Mouse (Mus musculus): ENCODE data around the gene Gbf1. TPM values are rescaled to one million over a fixed set of nuclear protein-coding genes. Genes with fewer than 3 reads are reported as not detected.

Gene Gbf1
- total and polyA plus RNA-seq, 3 experiments: 33.4 to 292 (median 111) TPM

DNA sequence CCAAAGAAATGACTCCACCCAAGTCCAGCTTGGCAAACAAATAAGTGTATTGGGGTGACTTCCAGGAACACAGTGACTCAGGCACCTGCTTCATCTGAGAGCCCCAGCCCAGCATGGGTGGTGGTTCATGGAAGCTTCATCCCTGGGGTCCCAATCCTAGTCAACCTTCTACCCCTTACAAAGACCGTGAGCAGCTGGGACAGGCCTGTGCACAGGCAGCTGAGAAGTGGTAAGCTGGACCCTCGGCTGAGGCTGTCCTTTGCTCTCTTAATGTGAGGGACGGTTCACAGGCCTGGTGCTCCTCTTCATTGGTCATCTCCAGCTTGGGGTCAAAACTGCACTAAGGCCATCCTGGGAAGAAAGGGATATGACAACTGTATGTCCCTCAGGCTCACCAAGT is 135.3 kb downstream of the Gbf1 start:
- no peak for TF ChIP-seq TAL1 (conservative IDR thresholded peaks at IDR 0.05; ENCODE audit: low read depth, low read length)
- TF ChIP-seq GATA2 (IDR thresholded peaks at IDR 0.05; ENCODE audit: borderline replicate concordance, low read depth, low read length): no peak
- TF ChIP-seq CTCF (IDR thresholded peaks at IDR 0.05; ENCODE audit: low read depth, low read length): no peak
- no peak for TF ChIP-seq POLR2AphosphoS5 (IDR thresholded peaks at IDR 0.05; ENCODE audit: insufficient replicate concordance, low read depth, low read length)
- TF ChIP-seq GATA1 (IDR thresholded peaks at IDR 0.05; ENCODE audit: borderline replicate concordance, low read length): no peak
- Histone ChIP-seq H3K4me1 (ENCODE audit: insufficient read depth, low read depth, low read length) (no peaks in the 10 kb centered on the region), H3K4me3 (ENCODE audit: low read depth, low read length) (no peak overlapping the region), H3K9me3 (replicated peaks) (no peaks in the 10 kb centered on the region), H3K36me3 (replicated peaks) (peaks cover 40% of the 10 kb centered on the region), H3K27me3 (ENCODE audit: insufficient read depth, low read length) (peaks cover 11% of the 10 kb centered on the region; the same call in 1 of the 2 replicates)
- ATAC-seq (ENCODE audit: extremely low read depth, insufficient number of reproducible peaks, low FRiP score, poor library complexity, severe bottlenecking): no peak
- no peak for DNase-seq (ENCODE audit: low spot score)

DNA sequence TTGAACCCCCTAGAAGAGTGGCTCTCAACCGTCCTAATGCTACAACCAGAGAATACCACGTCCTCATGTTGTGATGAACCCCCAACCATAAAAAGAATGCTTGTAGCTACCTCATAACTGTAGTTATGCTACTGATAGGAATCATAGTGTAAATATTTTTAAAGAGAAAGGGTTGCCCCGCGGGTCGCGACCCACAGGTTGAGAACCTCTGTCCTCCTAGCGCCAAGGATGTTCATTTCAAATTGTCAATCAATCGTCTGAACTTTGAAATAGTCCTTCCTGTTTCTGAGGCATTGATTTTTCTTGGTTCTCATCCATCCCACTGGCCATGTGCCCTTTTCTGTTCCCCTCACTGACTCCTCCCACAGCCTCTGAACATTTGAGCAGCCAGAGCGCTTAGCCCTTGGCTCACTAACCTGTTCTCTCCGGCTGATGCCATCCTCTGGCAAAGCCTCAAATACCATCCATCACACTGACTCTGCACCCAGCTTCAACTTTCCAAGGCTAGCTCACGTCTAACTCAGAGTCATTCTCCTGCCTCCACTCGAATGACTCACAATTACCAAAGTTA is 138.3 kb downstream of the Gbf1 start:
- no peak overlapping the region for H3K4me3 ChIP-seq (ENCODE audit: low read depth, low read length)
- no peak for ATAC-seq (ENCODE audit: extremely low read depth, insufficient number of reproducible peaks, low FRiP score, poor library complexity, severe bottlenecking)
- peaks cover 11% of the 10 kb centered on the region; the same call in 1 of the 2 replicates for H3K27me3 ChIP-seq (ENCODE audit: insufficient read depth, low read length)
- no peaks in the 10 kb centered on the region for H3K4me1 ChIP-seq (ENCODE audit: insufficient read depth, low read depth, low read length)
- no peak for DNase-seq (ENCODE audit: low spot score)
- peaks cover 13% of the 10 kb centered on the region for H3K36me3 ChIP-seq (replicated peaks)
- H3K9me3 ChIP-seq (replicated peaks): no peaks in the 10 kb centered on the region
- no peak for TF ChIP-seq POLR2AphosphoS5 (IDR thresholded peaks at IDR 0.05; ENCODE audit: insufficient replicate concordance, low read depth, low read length)
- TF ChIP-seq TAL1 (conservative IDR thresholded peaks at IDR 0.05; ENCODE audit: low read depth, low read length): no peak
- TF ChIP-seq CTCF (IDR thresholded peaks at IDR 0.05; ENCODE audit: low read depth, low read length): no peak
- no peak for TF ChIP-seq GATA1 (IDR thresholded peaks at IDR 0.05; ENCODE audit: borderline replicate concordance, low read length)
- TF ChIP-seq GATA2 (IDR thresholded peaks at IDR 0.05; ENCODE audit: borderline replicate concordance, low read depth, low read length): no peak

DNA sequence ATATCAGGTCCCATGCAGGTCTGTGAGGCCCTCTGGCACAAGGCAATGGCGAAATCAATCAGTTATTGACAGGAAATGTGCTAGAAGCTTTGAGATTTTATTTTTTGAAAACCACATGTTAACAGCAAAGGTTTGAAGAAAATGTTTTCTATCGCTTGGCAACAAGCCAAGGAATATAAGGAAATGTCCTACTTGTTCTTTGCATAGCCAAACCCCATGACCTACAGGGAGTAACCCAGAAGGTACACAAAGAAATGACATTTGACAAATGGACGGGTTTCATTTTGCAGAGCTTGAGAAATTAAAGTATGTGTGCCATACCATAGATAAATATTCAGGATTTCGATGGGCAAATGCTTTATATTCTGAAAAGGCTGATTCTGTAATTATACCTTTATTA is 144.6 kb downstream of the Gbf1 start:
- no peak for ATAC-seq (ENCODE audit: extremely low read depth, insufficient number of reproducible peaks, low FRiP score, poor library complexity, severe bottlenecking)

DNA sequence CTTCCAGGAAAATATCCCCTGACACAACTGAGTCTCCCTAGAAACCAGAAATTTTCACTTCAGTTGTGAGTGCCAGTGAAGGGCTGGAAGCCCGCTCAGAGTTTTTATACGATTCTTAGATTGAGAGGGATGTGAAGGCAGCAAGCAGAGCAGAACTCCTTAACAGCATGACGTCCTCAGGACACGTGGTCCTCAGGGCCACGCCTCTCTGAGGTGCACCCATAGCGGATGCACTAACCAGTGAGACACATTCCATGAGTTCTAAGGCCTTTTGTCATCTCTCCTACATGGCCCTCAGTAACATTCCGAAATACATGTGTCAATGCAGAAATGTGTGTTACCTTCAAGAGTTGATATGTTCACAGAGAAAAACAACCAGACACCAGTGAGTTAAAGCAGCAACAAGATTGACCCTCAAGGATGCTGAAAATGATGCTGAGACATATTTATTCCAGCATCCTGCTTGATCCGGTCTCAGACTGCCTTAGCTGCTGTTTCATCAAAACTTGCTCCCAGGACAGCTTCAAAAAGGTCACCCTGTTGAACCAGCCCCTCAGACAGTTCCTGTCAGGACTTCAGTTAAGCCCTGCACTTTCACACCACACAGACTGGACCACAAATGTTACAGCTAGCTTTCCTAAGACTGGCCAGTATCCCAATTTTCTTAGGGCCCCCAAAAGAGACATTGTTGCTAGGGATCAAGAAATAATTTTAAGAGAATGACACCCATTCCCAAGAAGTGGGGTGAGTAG is 148.2 kb downstream of the Gbf1 start:
- Histone ChIP-seq H3K4me1 (ENCODE audit: insufficient read depth, low read depth, low read length) (peaks cover 20% of the 10 kb centered on the region), H3K9me3 (replicated peaks) (no peaks in the 10 kb centered on the region), H3K36me3 (replicated peaks) (peaks cover 10% of the 10 kb centered on the region), H3K27me3 (ENCODE audit: insufficient read depth, low read length) (peaks cover 5% of the 10 kb centered on the region; the same call in 1 of the 2 replicates), H3K4me3 (ENCODE audit: low read depth, low read length) (no peak overlapping the region)
- ATAC-seq (ENCODE audit: extremely low read depth, insufficient number of reproducible peaks, low FRiP score, poor library complexity, severe bottlenecking) (no peak), DNase-seq (ENCODE audit: low spot score) (no peak)
- TF ChIP-seq GATA2 (IDR thresholded peaks at IDR 0.05; ENCODE audit: borderline replicate concordance, low read depth, low read length): no peak
- TF ChIP-seq POLR2AphosphoS5 (IDR thresholded peaks at IDR 0.05; ENCODE audit: insufficient replicate concordance, low read depth, low read length): no peak
- no peak for TF ChIP-seq TAL1 (conservative IDR thresholded peaks at IDR 0.05; ENCODE audit: low read depth, low read length)
- TF ChIP-seq GATA1 (IDR thresholded peaks at IDR 0.05; ENCODE audit: borderline replicate concordance, low read length): no peak
- TF ChIP-seq CTCF (IDR thresholded peaks at IDR 0.05; ENCODE audit: low read depth, low read length): no peak

More for the DNA sequence above, 144.6 kb downstream of the Gbf1 start:
- Histone ChIP-seq H3K36me3 (replicated peaks) (no peaks in the 10 kb centered on the region), H3K27me3 (ENCODE audit: insufficient read depth, low read length) (peaks cover 10% of the 10 kb centered on the region; the same call in 1 of the 2 replicates), H3K4me1 (ENCODE audit: insufficient read depth, low read depth, low read length) (peaks cover 2% of the 10 kb centered on the region; the same call in 1 of the 2 replicates), H3K4me3 (ENCODE audit: low read depth, low read length) (no peak overlapping the region), H3K9me3 (replicated peaks) (no peaks in the 10 kb centered on the region)
- no peak for DNase-seq (ENCODE audit: low spot score)
- no peak for TF ChIP-seq GATA1 (IDR thresholded peaks at IDR 0.05; ENCODE audit: borderline replicate concordance, low read length)
- no peak for TF ChIP-seq CTCF (IDR thresholded peaks at IDR 0.05; ENCODE audit: low read depth, low read length)
- no peak for TF ChIP-seq TAL1 (conservative IDR thresholded peaks at IDR 0.05; ENCODE audit: low read depth, low read length)
- no peak for TF ChIP-seq GATA2 (IDR thresholded peaks at IDR 0.05; ENCODE audit: borderline replicate concordance, low read depth, low read length)
- TF ChIP-seq POLR2AphosphoS5 (IDR thresholded peaks at IDR 0.05; ENCODE audit: insufficient replicate concordance, low read depth, low read length): no peak

DNA sequence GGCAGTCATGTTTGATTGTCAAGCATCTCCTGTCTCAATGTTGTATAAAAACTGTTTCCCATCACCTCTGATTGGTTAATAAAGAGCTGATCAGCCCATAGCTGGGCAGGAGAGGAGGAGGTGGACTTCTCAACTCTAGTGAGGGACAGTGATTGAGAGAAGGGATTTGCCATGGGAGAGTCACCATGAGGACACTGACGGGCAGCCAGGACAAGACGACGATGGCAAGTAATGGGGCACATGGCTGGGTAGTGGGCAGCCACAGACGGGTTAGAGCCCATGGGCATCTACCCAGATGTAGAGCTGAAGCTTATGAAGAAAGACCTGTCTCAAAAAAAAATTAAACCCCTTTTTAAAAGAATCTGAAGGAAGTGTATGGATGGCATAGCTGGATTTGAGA is 150.2 kb downstream of the Gbf1 start:
- ATAC-seq (ENCODE audit: extremely low read depth, insufficient number of reproducible peaks, low FRiP score, poor library complexity, severe bottlenecking) (no peak), DNase-seq (ENCODE audit: low spot score) (no peak)
- peaks cover 21% of the 10 kb centered on the region for H3K36me3 ChIP-seq (replicated peaks)
- H3K9me3 ChIP-seq (replicated peaks): no peaks in the 10 kb centered on the region
- peaks cover 5% of the 10 kb centered on the region; the same call in 1 of the 2 replicates for H3K27me3 ChIP-seq (ENCODE audit: insufficient read depth, low read length)
- peaks cover 38% of the 10 kb centered on the region for H3K4me1 ChIP-seq (ENCODE audit: insufficient read depth, low read depth, low read length)
- TF ChIP-seq TAL1 (conservative IDR thresholded peaks at IDR 0.05; ENCODE audit: low read depth, low read length) (no peak), POLR2AphosphoS5 (IDR thresholded peaks at IDR 0.05; ENCODE audit: insufficient replicate concordance, low read depth, low read length) (no peak), CTCF (IDR thresholded peaks at IDR 0.05; ENCODE audit: low read depth, low read length) (no peak), GATA1 (IDR thresholded peaks at IDR 0.05; ENCODE audit: borderline replicate concordance, low read length) (no peak), GATA2 (IDR thresholded peaks at IDR 0.05; ENCODE audit: borderline replicate concordance, low read depth, low read length) (no peak)
- H3K4me3 ChIP-seq (ENCODE audit: low read depth, low read length): no peak overlapping the region

All from G1E (cell line).